Mouse (Mus musculus) left cerebral cortex, postnatal 10 days (tissue): ENCODE data around the gene Cyb561d2. TPM values are rescaled to one million over a fixed set of nuclear protein-coding genes. Genes with fewer than 3 reads are reported as not detected.

ENCODE experiments used
- DNase-seq, 2 experiments: peaks; one replicate each; pipeline ENCODE4 v3.0.0; 2021 to 2022; ENCODE audit warnings: low spot score in 2 of 2, mixed read lengths in 1 of 2; ENCODE audit errors: extremely low spot score in 1 of 2
- intact Hi-C: fragments of 180-260 bp; cut with DNase I; formaldehyde crosslinking; loops from one replicate; pipeline ENCODE4 v1.15.1; 2025
- total RNA-seq, 2 experiments: library from RNA; stranded (reverse); gene quantifications; 2 replicates each; pipeline ENCODE4 v1.2.3; 2021

Cyb561d2 gene
- total RNA-seq: 10 to 100 TPM; 19.0 to 21.4 TPM

GRCm38 (mm10) chr9:107541474-107542351 is at the start of gene Cyb561d2, which contains the start of gene Nprl2:
Gene Cyb561d2 (minus strand): TSS chr9:107542193.
Gene Nprl2 (plus strand): TSS chr9:107542226.
- intact Hi-C loops: no loop called here
- peak; percentile 92 to 95 for DNase-seq

DNA sequence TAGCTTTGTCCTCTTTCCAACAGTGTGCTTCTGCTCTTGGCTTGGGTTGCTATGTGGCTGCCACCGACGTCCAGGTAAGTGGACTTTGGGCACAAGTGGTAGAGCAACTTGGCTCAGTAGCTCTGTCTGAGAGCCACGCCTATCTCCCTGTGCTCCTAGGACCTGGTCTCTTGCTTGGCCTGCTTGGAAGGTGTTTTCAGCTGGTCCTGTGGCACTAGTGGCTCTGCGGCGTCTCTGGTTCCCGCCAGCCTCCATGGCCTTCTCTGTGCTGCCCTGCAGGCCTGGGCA is 48.7 kb upstream of the Cyb561d2 start:
- DNase-seq: no peak
- intact Hi-C loops: no loop called here

DNA sequence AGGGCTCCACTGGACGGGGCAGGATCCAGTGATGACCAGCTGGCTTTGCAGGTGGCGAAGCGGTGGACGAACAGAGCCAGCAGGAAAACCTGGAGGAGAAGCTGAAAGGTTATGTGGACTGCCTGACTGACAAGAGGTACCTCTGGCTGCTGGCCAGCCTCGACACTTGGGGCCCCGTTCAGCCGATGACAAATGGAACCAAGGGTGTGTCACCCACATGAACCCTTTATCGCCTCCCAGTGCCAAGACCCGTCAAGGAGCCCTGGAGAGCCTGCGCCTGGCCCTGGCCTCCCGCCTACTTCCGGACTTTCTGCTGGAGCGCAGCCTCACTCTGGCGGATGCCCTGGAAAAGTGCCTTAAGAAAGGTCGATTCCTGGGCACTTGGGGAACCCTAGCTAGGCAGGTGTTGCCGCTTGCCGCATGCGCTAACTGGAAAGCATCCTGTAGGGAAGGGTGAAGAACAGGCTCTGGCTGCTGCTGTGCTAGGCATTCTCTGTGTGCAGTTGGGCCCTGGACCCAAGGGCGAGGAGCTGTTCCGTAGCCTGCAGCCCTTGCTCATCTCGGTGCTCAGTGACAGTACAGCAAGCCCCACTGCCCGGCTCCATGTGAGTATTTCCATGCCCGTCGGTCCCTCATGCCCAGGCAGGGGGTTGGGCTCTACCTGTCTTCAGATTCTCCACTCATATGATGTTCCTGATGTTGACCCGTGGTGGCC is 48.2 kb upstream of the Cyb561d2 start:
- DNase-seq: no peak
- intact Hi-C loops: no loop called here

- DNase-seq: peak in 1 of 2 experiments; percentile 68
- intact Hi-C loops: no loop called here
Measured at GRCm38 (mm10) chr9:107587833-107588639, 46.0 kb upstream of the Cyb561d2 start.

GRCm38 (mm10) chr9:107586974-107587832 is 45.2 kb upstream of the Cyb561d2 start, which contains the start of gene Ifrd2:
Gene Ifrd2 (plus strand): TSS chr9:107587642.
- peak; percentile 98 for DNase-seq
- intact Hi-C loops: no loop called here

GRCm38 (mm10) chr9:107586504-107586903 is 44.5 kb upstream of the Cyb561d2 start:
- no peak for DNase-seq
- intact Hi-C loops: no loop called here

GRCm38 (mm10) chr9:107583174-107583573 is 41.2 kb upstream of the Cyb561d2 start:
- intact Hi-C loops: no loop called here
- no peak for DNase-seq

DNA sequence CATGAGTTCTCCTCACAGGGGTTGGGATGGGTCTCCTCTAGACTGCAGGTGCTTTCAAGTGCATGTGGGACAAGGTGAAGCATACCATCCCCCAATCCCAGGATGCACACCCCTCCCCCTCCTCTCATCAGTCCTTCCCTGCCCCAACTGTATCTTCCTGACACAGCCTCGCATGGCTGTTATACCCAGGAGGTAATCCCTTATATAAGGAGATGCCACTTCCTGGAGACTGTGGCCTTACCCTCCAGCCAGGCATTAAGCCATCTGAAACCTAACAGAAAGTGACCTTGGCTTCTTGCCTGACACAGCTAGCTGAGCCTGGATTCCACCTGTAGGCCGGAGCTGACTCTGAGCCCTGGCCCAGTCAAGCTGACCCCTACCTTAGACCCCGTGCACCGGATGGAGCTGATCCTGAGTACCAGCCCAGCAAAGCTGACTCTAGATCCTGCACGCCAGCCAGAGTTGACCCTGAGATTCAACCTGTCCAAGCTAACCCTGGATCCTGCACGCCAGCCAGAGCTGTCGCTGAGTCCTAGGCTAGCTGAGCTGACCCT is 40.6 kb upstream of the Cyb561d2 start:
- DNase-seq: no peak
- intact Hi-C loops: no loop called here

DNA sequence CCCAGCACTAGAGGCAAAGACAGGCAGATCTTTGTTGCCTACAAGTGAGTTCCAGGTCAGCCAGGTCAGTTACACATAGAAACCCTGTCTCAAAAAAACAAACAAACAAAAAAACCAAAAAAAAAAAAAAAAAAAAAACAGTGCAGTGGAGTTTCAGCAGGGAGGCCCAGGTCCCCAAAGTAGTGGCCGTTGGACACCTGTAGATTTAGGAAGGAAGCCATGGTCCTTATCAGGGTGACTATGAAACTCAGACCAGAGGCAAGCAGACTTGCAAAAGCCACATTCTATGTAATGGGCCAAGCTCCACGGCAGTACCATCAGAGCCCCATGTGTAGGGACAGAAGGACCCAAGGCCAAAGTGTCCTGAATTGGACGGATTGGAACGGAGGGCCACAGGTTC is 39.6 kb upstream of the Cyb561d2 start:
- intact Hi-C loops: no loop called here
- DNase-seq: no peak

DNA sequence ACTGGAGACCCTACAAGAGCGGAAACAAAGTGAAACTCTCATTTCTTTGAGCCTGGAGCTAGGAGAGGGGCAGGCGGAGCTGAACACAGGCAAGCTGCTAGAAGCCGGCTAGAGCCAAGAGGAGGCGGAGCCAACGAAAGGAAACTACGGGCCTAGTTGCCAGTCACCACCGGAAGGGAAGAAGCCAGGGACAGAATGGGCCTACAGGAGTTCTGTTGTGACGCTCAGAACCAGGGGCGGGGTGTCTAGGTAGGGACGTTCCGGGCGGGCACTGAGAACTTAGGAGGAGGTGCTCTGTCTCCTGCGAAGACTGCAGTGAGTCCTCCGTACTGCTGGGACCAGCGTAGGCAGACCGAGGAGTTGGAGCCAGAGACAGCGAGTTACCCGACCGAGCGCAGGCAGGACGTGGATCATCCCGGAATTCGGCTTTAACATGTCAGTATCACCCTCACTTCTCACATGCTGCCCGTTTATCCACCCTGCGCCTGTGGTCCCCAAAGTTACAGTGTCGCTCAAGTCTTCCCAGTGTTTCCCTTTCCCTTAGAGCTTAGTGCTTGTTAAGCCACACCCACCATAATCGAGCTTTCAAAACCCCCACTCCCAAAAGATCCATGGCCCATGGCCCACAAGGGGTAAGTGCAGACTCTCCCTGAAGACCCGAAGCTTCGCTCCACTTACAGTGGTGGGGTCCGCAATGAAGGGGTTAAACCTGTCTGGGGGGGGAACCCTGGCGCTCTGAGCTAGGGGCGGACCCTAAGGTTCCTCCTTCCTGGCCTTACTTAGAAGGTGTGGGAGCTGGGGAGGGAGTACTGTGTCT is 38.7 kb upstream of the Cyb561d2 start, which contains the start of gene Hyal3:
Hyal3 (plus strand) TSS at position 318 of the 817 bp plus-strand sequence.
- DNase-seq: peak; percentile 87 to 94
- intact Hi-C loops: no loop called here

- intact Hi-C loops: no loop called here
- DNase-seq: no peak
Measured at GRCm38 (mm10) chr9:107579023-107579900, 37.3 kb upstream of the Cyb561d2 start.

DNA sequence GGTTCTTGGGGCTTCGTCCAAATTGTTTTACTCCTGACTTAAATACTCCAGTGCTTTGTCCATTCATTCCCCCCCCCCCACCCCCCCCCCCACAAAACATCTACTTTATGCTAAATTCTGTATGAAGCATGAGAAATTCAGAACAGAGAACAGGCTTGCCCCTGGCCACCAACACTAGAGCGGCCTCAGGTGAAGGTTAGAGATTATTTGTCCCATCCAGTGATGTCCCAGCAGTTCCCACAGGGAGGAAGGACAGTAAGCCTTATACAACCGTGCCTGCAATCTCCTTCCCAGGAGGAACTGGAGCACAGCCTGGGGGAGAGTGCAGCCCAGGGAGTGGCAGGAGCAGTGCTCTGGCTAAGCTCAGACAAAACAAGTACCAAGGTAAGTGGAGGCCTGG is 36.6 kb upstream of the Cyb561d2 start, which contains the start of gene Naa80:
Naa80 (plus strand) TSS at position 301 of the 400 bp plus-strand sequence.
- intact Hi-C loops: no loop called here
- DNase-seq: no peak

GRCm38 (mm10) chr9:107577871-107578270 is 35.9 kb upstream of the Cyb561d2 start:
- intact Hi-C loops: no loop called here
- no peak for DNase-seq

DNA sequence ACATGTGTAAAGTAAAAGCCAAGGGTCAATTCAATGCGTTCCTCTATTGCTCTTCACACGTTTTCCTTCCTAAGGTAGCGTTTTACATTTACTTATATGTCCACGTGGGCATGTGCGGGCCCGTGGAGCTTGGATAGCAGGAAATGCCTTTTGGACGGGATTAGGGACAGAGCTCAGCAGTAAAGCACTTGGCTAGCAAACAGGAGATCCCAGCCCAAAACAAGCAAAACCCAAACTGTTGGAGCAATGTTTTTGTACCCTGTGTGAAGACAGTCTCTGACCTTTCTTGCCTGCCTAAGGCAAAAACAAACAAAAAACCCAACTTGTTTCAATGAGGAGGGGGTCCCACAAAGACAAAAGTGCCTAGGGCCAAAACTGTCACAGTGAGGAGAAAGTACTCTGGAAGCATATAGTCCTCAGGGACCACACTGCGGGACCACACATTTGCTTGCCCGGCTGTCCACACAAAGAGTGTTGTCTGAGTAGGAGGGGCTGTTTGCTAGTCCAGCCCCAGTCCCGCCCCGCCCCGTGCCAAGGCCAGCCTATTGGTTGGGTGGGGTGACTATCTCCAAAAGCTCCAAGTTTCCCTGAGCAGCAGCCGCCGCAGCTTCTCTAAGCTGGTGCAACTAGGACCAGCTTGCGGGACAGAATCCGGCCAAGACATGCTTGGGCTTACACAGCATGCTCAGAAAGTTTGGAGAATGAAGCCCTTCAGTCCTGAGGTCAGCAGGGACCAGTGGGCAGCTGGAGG is 34.5 kb upstream of the Cyb561d2 start, which contains the start of gene Hyal1:
Hyal1 (plus strand) TSS at position 571 of the 751 bp plus-strand sequence.
- intact Hi-C loops: no loop called here

GRCm38 (mm10) chr9:107575579-107576356 is 33.8 kb upstream of the Cyb561d2 start:
- DNase-seq: no peak
- intact Hi-C loops: no loop called here

More for the DNA sequence above, 34.5 kb upstream of the Cyb561d2 start, which contains the start of gene Hyal1:
- DNase-seq: peak in 1 of 2 experiments; percentile 90
